Mouse (Mus musculus): Measurements from ENCODE around the gene Phldb2. TPM values are rescaled to one million over a fixed set of nuclear protein-coding genes. Genes with fewer than 3 reads are reported as not detected.

The Phldb2 gene
- polyA plus RNA-seq, 1 experiment, result 73.9 TPM

- no peak for DNase-seq (ENCODE audit: low spot score)
Measured at GRCm38 (mm10) chr16:45795188-45795693, 158.2 kb downstream of the Phldb2 start.

GRCm38 (mm10) chr16:45792781-45793180 is 160.6 kb downstream of the Phldb2 start:
- no peak for DNase-seq (ENCODE audit: low spot score)

DNA sequence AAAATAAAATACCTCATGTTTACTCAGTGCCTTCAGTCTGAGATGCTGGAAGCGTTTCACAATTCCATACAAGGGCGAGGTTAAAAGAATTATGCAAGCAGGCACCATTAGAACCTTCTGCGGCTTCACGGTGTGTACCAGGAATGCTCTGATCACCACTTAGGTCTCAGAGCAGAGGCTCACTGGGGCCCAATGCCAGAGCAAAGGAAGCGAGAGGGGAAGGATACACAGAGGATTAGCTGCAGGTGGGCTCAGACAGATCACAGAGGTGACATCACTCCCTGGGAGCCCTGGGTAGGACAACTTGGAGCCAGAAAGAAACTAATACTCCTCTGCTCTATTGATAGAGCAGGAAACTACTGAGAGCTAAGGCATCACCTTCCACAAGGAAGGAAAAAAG is 162.1 kb downstream of the Phldb2 start:
- no peak for DNase-seq (ENCODE audit: low spot score)

- DNase-seq (ENCODE audit: low spot score), result no peak
Measured at GRCm38 (mm10) chr16:45789311-45789710, 164.1 kb downstream of the Phldb2 start.

DNA sequence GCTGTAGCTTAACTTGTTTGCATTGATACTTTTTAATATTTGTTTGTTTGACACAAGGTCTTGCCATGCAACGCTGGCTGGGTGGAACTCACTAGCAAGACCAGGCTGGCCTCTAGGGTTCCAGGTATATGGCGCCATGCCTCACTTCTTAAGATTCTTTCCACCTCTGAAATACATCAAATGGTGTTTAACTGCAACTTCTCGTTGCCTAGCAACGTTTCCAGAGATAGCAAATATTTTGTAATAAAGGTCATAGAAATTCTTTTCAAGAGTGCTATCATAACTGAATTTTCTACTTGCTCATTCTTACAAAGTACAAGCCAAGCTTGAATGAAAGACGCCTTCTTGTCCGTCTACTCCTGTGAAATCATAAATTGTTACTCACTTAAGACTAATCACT is 165.7 kb downstream of the Phldb2 start:
- no peak for DNase-seq (ENCODE audit: low spot score)

GRCm38 (mm10) chr16:45786639-45787038 is 166.8 kb downstream of the Phldb2 start:
- DNase-seq (ENCODE audit: low spot score), result no peak

DNA sequence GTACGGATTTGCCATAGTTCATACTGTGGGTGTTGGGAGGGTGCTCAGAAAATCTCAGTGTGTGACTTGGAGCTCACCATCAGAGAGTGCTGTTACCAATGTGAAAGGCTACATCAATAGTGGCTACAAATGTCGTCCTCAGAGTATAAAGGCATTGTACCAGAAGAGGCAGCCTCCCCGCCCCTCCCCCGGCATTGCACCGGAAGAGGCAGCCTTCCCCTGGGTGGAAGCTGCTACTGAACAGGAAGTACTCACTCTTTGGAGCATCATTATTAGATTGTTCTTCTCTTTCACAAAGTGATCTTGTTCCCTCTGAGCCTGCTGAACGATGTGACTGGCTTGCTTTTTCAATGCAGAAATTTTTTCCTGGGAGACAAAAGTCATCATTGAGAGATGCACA is 173.4 kb downstream of the Phldb2 start:
- no peak for DNase-seq (ENCODE audit: low spot score)

DNA sequence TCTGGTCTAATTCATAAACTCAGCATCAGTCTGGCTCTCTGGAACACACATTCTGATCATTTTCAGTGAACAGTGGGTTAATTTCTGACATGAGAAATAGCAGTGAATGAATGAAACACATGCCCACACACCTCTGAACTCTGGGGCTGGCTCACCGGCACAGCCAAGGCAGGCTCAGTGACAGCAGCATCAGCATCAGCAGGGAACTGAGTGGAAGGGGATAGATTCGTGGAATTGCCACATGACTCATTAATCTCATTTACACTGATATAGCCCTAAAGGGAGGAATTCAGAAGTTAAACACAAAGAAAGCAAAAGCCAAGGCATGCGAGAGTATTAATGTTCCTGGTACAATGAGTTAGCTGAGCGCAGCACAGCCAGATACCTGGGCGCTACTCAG is 178.6 kb downstream of the Phldb2 start:
- DNase-seq (ENCODE audit: low spot score), result no peak

- no peak for DNase-seq (ENCODE audit: low spot score)
Measured at GRCm38 (mm10) chr16:45770914-45771313, 182.5 kb downstream of the Phldb2 start.

DNA sequence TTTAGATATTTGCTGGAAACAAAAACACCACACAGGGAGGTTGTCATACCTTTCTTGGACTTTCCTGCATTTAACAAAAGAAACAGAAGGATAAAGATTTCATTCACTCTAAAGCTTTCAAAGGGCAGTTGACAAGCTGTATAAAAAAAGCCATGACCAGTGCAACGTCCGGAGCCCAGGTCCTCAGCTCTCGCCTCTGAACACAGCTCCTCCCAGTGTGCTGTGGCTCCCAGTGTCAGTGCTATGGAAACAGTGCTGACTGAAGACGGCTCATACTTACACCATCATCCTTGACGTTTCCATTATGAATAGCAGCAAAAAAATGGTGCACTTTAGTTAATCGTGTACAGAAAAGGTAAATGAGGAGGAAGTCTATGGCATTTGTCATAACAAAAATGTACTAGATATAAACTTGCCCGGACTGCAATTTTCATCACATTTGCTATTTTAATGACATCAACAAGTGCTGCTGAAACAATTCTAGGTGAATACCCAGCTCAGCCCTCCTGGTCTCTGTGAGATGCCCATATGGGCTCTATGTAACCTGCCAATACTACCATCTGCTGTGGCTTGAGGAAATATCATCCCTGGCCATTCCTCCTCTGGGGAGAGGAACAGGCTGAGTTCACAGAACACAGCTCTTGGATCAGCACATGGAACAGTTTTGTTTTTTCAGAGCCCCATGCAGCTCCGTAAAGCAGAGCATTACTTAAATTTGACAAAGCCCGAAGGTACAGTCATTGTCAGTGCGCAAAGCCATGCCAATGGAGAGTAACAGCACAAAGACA is 185.4 kb downstream of the Phldb2 start:
- DNase-seq (ENCODE audit: low spot score), result no peak

DNA sequence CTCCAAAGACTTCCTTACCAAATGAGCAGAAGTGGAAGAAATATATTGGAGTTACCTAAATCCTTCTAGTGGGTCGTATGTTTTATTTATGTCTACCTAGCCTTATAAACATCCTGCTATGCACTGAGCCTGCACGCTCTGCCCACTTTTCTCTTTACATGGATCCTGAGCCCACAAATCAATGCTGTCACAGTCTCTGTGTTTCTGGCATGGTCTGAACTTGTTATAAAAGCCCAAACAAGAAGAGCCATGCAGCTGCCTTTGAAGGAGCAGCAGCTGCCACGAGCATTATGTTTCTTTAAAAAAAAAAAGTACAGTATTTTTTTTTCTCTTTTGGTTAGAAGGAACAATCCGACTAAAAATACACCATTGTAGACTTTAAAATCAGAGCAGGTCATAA is 186.0 kb downstream of the Phldb2 start:
- no peak for DNase-seq (ENCODE audit: low spot score)

DNA sequence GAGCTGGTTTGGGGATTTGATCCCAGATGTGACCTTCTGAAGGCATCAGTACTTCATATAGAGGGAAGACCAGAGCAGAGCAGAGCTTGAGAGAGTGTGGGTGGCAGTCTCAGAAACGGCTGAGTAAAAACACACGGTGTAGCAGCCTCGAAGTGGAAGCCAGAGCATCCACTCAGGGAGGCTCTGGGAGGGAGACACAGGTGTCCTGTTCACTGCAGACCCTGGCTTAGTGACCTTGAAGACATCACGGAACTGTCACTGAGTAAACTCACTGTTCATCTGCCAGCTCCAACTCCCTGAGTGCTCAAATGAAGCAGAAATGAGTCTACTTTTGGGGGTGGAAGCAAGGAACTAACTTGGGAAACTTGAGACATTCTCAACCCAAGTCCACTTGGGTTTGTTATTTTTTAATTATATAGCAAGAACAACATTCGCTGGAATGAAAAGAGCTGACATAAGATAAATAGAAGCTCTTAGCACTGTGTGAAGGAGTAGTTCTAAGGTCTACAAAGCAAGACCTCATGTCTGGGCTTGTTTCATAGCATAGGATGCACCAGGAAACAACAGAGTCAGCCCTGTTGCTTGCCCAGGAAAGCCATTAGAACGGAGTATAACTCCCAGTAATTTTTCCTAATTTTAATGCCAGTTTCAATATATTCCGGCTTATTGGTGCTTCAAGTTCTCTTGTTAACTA is 187.4 kb downstream of the Phldb2 start:
- no peak for DNase-seq (ENCODE audit: low spot score)

- no peak for DNase-seq (ENCODE audit: low spot score)
Measured at GRCm38 (mm10) chr16:45765102-45765501, 188.3 kb downstream of the Phldb2 start.

DNA sequence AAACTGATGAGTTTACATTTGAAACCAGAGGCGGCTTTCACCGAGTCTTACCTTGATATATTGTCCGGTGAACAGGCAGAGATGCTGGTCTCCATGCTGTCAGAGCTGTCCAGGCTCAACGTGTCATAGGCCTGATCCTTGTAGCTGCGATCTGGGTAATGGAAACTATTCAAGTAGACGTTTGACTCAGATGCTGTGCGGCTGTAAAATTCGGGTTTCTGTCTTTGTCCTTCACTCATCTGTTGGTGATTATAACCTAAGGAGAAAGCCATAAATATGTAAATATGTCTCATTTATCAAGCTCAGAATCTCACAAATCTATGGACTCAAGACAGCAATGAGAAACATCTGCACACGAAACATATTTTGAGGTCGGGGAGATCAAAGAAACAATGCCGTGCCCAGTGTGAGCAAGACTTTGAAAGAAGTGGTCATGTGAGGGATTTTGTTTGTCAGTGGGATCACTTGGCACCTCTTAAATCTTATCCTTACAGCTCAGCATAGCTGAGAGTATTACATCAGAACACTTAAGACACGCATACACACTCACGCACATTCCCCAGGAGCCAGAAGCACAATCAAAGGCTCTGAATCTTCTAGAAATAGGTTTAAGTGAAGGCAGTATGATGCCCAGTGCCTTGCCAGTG is 190.4 kb downstream of the Phldb2 start:
- no peak for DNase-seq (ENCODE audit: low spot score)

GRCm38 (mm10) chr16:45761425-45761824 is 192.0 kb downstream of the Phldb2 start:
- no peak for DNase-seq (ENCODE audit: low spot score)

GRCm38 (mm10) chr16:45758726-45759269 is 194.6 kb downstream of the Phldb2 start:
- DNase-seq (ENCODE audit: low spot score), result no peak

DNA sequence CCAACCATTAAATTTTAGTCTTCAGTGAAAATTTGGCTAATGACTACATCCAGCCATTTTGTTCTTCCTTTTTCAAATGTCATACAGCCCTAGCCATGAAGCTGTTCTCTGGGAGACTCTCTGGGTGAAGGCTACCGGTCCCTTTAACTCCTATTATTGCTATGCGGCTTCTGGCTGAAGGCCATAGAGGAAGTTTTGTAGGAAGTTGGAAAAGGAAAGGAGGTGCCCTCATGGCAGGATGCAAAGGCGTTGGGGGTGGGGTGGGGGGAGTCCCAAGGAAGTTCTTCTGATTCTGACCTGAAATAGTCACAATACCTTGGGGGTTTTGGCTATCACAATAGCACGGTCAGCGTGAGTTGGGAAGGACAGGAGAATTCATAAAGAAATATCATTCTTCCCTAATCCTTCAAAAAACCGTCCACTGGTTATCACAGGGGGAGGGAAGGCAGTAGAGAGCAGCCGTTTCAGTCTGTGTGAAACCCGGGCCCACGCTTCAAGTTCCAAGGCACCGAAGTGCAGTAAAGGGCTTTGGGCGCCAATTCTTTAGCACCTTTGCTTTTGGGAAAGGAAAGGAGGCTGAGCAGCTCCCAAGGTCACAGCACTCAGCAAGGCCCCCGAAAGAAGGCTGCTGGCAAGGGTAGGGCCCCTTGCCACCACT is 195.8 kb downstream of the Phldb2 start:
- no peak for DNase-seq (ENCODE audit: low spot score)

DNA sequence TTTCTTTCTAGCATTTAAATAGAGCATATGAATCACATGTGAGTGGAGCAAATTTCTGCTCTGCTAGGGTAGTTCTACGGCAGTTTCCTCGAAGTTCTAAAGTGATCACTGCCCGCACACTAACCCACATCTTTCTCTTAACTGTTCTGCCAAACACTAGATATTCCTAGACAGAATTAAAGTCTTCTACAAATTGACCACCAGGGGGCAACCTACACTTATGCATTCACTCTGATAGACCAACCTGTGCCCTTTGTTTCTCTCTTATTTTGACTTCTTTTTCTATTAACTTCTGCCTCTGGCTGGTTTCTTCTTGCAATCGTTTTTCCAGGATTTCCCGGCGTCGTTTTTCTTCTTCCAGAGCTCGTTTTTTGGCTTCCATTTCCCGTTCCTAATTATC is 196.5 kb downstream of the Phldb2 start:
- DNase-seq (ENCODE audit: low spot score), result no peak

DNA sequence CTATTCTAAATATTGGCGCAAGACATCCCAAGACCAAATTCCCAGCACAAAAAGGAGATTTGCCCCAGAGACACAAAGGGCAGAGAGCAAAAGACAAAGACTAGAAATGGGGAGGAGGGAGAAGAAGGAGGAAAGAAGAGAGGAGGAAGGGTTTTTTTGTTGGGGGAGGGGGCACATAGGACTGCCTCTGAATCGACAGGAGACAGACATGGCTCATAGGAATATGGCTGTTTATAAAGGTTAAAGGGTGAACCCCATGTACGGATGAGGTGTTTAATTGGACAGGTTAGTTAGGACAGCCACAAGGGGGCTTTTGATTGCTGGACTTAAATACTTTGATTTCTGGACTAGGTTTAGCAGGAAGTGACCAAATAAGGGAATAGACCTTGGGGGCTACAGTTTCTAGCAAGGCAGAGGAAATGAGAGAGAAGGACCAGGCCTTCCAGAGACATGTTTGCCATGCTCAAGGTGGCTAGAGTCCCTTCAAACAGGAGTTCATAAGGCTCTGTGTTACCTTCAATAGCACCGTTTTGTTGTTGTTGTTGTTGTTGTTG is 209.7 kb downstream of the Phldb2 start:
- DNase-seq (ENCODE audit: low spot score), result no peak

DNA sequence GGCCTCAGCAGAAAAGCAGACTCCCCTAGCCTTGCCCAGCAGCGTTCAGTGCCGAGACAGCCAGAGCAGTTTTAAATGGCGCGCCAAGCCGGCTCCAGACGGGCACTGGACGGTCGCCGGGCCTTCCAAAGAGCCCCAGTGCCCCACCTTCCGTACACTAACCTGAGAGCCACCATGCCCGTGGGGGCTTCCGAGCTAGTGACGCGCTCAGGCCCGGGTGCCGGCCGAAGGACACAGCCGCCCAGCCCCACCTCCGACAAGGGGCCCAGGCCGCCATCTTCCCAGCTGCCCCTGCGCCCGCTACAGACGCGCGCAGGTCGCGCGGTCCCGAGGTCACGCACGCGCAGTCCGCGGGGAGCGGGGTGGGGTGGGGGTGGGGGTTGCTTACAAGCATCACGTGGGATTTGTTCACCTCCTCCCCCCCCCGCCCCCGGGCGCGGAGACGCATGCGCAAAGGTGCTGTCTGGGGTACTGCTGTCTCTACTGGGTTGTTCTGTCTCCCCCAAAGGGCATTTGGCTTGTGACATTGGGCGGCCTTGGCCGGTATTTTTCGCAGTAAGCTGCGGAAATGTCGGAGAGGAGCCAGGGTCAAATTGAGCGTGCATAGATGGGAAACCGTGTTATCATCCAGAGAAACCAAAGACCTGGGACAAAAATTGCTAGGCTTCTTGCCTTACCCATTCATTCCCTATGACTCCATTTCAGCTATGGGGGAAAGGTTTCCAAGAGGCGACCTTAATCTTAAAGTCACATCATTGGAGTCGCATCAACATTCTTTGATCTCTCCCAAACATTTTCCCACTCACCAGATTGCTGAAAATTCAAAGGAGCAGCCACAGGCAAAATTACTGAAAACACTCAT is 210.6 kb downstream of the Phldb2 start, which contains the start of gene Abhd10:
TSS of gene Abhd10 (minus strand) at position 341 of the 862 bp plus-strand sequence.
- peak; percentile 95 for DNase-seq (ENCODE audit: low spot score)

Measured in urinary bladder, adult 2 months (tissue).